Mouse (Mus musculus) spleen, postnatal 4 days (tissue): ENCODE data around the gene Gm21719.
"Not testable (repeated sequence)": the region's sequence is repeated elsewhere in the genome, so short reads cannot be mapped to it uniquely, and the experiment has no call there.

Experiments used
- DNase-seq, 2 experiments: peaks; one replicate each; pipeline ENCODE4 v3.0.0; 2022; ENCODE audit warnings: low spot score in 2 of 2

Gene Gm21719

DNA sequence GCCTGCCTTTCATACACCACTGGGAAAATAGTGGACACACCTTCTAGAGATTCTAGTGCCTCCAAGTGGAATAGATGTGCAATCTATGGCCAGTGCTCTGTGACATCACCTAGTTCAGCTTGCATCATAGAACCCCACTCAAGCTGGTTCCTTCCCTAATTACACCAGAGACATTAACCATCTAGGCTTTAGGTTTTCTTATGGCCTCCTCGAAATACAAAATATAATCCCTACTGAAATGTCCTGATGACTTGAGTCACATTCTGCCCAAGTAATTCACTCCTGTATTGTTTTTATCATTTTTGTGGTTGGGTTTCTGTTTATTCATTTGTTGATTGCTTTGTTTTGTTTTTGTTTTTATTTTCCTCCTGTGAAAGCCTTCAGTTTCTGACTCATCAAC lies at the start of gene Gm21719:
Gene Gm21719 (minus strand): TSS at position 101 of the 400 bp plus-strand sequence.
- not testable (repeated sequence) for DNase-seq
